Mouse (Mus musculus) lung, postnatal 36 days (tissue): ENCODE results near the gene 2900011O08Rik.
"Not testable (repeated sequence)": the region's sequence is repeated elsewhere in the genome, so short reads cannot be mapped to it uniquely, and the experiment has no call there.

ENCODE experiments used
- DNase-seq: peaks from one replicate; pipeline ENCODE4 v3.0.0; 2022; ENCODE audit warnings: mixed read lengths

2900011O08Rik gene

DNA sequence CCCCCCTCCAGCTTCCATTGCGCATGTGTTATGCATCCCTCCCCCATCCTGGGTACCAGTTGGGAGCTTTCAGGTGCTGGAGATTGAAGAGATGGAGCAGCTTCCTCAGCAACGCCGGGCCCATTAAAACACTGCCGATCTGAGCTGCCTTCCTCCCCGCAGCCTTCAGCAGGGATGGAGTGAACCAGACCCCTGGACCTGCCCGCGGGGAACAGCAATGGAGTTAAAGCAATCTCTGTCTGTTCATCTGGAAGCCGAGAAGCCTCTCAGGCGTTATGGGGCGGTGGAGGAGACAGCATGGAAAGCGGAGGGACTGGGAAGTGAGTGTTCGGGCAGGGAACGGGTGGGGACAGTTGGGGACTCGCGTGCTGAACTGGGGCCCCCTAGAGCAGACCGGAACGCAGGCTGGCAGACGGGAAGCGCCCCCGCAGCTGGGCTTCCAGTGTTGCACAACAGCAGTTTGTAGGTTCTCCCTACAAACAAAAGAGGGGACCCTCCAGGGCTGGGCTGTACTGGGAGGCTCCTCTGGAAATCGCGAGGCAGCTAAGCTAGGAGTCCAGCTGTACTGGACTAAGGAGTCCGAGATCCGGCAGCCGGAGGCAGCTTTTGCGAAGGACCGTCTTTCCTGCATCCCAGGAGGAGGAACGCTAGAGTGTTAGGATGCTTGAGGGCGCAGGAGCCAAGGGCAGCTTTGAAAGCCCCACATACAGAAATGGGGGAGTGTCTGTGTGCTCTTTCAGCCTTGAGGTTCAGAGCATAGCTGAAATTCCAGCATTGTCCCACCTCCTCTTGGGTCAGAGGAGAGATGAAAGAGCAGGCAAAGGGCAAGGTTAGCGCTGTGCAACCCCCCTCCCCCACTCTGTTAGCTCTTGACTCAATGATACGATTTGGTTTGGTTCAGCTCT is at the start of gene 2900011O08Rik, which contains the start of gene Ifitm7:
Gene 2900011O08Rik, plus strand, starts transcription at position 31 of the 905 bp plus-strand sequence.
Gene Ifitm7, minus strand, starts transcription at position 315 of the 905 bp plus-strand sequence.
- DNase-seq: no peak

- DNase-seq: peak; percentile 81
These were observed 46.1 kb upstream of the 2900011O08Rik start for GRCm38 (mm10) chr16:13940139-13940846.

DNA sequence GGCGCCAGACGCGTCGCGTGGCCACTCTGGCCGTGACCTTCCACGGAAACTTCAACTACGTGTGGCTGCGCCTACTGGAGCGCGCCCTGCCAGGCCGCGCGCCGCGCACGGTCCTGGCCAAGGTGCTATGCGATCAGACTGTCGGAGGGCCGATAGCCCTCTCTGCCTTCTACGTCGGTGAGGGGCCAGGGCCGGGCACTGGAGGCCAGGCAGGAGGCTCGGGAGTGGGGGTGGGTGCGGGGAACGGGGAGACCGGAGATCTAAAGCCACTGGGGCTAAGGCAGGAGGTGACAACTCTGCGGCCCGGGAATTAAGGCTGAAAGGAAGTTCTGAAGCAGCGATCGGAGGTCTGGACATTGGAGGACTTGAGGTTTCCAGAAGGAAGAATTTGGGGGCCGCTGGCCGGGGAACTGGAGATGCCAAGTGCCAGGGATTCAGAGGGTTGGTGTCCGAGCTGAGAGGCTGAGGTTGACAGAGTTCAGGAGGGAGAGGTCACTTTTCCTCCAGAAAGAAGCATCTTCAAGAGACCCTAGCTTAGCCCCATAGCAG is 45.5 kb upstream of the 2900011O08Rik start:
- DNase-seq: no peak

DNA sequence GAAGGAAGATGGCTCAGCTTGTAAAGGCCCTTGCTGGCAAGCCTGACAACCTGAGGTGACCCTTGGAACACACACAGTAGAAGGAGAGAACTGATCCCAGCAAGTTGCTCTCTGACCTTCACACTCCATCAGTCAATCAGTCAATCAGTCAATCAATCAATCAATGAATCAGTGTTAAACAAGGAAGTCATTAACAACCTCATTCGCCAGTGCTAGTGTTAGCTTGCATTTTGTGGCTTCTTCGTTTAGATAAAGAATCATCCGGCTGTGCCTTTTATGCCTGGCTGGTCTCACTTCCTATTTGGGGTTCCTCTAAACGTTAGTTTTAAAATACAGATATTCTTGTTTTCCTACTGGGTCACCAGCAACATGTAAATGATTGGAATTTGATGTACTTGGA is 42.2 kb upstream of the 2900011O08Rik start:
- no peak for DNase-seq

DNA sequence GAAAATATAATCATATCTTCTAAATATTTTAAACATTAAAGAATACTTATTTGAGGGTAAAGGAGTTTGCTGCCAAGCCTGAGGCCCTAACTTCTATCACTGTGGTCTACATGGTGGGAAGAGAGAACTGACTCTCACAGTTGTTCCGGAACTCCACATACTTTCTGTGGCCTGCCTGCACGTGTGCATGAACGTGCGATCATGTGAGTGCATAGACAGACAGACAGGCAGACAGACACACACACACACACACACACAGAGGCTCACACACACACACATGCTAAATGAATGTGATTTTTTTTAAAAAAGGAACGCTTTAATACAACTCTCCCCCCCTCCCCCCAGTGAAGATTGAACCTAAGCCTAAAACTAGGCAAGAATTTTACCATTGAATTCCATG is 41.7 kb upstream of the 2900011O08Rik start:
- DNase-seq: no peak

- DNase-seq: no peak
These were observed 41.3 kb upstream of the 2900011O08Rik start for GRCm38 (mm10) chr16:13945153-13945552.

- DNase-seq: peak; percentile 91
These were observed 40.1 kb upstream of the 2900011O08Rik start for GRCm38 (mm10) chr16:13946306-13946705.

DNA sequence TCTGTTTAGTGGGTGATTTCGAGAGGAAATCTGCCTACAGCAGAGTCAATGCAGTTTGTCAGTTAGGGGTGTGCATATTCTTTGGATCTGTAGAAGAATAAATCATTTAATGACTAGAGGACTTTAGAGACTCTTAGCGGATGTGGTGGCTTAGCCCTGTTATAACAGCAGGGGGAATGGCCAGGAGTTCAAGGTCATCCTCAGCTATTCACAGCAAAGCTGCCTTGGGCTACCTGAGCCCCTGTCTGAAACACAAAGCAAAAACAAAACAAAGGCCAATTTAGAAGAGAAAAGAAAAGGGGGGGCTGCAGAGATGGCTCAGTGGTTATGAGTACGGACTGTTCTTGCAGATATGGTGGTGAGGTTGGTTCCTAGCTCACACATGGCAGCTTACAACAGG is 35.2 kb upstream of the 2900011O08Rik start:
- DNase-seq: no peak

GRCm38 (mm10) chr16:13962053-13962452 is 24.4 kb upstream of the 2900011O08Rik start:
- no peak for DNase-seq

- DNase-seq: no peak
These were observed 17.3 kb upstream of the 2900011O08Rik start for GRCm38 (mm10) chr16:13969096-13969495.

GRCm38 (mm10) chr16:13972051-13972450 is 14.4 kb upstream of the 2900011O08Rik start:
- DNase-seq: no peak

DNA sequence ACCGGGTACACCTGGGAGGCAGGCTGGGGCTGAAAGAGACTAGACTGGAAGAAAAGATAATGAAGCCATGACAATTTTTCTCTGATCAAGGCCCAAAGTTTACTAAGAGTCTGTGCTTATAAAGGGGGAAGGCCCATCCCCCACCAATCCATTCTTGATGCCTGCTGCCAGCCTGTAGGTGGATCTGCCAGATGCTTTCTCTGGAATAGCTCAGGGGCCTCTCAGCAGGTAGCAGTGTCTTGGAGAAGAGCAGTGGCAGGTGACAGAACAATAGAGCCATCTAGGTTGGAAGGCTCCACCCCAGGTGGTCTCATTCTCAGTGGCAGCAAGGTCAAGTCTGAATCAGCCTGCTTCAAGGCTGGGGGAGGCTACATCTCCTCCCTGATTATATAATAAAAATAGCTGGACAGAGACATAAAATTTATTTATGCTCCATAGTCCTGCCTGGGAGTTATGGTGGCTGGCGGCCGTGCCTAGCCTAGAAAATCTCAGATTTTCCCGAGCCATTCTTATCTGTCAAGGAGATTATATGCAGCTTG is 10.0 kb upstream of the 2900011O08Rik start:
- DNase-seq: not testable (repeated sequence)

GRCm38 (mm10) chr16:13977026-13977425 is 9.4 kb upstream of the 2900011O08Rik start:
- not testable (repeated sequence) for DNase-seq

DNA sequence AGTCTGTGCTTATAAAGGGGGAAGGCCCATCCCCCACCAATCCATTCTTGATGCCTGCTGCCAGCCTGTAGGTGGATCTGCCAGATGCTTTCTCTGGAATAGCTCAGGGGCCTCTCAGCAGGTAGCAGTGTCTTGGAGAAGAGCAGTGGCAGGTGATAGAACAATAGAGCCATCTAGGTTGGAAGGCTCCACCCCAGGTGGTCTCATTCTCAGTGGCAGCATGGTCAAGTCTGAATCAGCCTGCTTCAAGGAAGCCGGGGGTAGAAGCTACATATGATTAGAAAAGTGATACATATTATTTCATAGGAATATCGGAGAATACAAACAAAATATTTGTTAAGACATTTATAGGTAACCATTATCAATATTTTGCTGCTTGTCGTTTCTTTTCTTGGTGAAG is 4.7 kb upstream of the 2900011O08Rik start:
- not testable (repeated sequence) for DNase-seq

DNA sequence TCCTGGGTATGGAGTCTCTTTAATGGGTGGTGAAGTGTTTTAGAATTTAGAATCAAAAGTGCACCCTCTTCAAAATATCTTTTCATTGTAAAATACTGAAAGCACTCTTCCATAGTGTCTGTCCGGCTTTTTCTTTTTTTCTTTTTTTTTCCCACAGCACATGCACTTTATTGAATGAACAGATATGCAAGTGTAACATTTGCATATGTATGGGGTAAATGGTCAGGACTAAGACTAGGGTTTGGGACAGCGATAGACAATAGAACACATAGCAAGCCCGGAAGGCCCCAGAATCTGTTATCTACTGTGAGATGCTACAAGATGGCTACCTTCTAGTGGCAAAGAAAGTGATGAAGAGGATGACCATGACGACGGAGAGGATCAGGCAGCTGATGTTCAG is 3.2 kb upstream of the 2900011O08Rik start:
- DNase-seq: no peak

DNA sequence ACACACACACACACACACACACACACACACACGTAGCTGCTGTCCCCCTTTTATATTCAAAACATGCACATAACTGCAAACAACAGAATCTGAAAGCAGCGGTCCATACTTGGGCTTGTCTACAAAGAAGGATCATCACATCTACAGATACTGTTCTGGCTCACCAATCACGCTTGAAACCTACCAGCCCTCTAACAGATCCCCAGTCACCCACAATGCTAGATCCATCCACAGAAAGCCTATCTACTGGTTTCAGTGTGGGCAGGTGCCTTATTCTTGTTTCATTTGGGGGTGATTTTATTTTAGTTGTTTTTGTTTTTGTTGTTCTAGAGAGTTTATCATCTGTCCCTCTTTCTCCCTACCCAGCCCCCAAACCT is 219 bp upstream of the 2900011O08Rik start:
- no peak for DNase-seq

DNA sequence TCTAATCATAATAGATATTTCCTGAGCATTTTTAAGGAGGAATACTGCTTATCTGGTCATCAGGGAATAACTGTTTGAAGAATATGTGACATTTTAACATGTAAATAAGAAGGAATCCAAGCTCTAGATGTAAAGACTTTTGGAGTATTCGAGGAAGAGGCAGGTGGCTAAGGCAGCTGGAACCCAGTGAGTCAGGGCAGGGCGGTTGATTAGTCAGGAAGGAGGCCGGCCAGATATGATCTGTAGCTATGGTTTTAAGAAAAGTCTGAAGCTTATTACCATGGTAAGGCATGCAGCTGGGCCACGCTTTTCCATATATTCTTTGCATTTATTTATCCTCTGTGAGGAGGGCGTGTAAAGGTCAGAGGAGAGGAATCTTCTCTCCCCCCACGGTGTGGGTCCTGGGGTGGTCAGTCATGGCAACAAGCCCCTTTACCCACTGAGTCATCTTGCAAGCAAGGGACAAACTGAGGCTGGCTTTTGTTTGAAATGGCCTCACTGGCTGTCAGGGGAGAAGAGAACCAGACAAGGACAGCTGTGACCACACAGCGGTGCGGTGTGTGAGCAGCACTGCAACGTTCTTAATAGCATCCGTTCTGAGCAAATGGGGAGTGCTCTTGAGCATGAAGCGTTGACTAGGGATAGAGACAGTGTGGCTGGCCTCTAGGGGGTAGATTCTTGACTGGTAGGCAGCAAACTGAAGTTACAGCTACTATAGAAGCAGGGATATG is 6.3 kb downstream of the 2900011O08Rik start:
- DNase-seq: no peak

DNA sequence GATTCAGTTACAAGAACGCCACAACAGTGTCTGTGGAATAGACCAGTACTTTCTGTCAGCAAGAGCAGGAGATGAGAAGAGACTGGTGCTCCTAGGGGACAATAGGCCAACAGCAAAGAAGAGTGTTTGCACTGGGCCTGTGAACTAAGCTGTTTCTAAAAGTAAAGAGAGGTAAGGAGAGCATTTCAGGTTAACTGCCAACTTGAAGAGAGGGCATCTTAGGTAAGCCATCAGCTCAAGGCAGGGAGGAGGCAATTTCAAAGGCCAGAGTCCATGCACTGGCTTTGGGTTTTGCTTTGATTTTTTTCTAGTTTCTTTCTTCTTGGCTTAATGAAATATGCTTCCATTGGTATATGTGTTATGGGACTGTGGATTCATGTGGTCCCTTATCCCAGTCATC is 7.7 kb downstream of the 2900011O08Rik start:
- DNase-seq: peak; percentile 6

- no peak for DNase-seq
These were observed 8.1 kb downstream of the 2900011O08Rik start for GRCm38 (mm10) chr16:13994502-13994901.

DNA sequence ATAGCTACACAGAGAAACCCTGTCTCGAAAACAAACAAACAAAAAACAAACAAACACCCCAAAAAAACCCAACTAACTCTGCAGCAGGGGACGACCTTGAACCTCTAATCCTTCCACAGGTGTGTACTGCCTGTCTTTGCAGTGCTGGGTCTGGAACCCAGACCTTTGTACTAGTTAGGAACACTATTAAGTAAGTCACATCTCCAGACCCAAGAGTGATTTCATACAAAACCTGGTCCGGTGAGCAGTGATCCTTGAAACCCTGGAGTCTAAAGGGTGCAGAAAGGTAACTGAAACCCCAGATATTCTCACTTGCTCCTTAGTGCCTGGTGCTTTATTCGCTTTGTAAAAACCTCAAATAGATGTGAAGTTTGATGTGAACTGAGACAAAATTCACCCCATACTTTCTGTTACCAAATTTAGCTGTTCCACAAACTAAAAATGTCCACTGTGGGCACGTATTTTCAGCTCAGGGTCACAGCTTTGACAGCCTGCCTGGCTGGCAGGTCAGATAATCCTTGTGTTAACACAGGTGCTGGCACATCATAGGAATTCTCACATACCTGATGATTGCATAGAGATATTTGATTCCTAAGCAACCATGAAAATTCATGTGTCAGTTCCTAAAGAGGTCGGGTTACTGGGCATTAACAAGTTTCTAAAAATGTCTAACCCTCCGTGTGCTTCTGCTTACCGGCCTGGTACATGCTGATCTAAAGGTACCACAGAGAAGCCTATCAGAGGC is 17.2 kb downstream of the 2900011O08Rik start:
- DNase-seq: no peak

GRCm38 (mm10) chr16:14004170-14004569 is 17.8 kb downstream of the 2900011O08Rik start:
- peak; percentile 32 for DNase-seq

GRCm38 (mm10) chr16:14004726-14005125 is 18.3 kb downstream of the 2900011O08Rik start:
- DNase-seq: no peak
